Mouse (Mus musculus): Measurements from ENCODE around the gene Gm39566.
"Not testable (repeated sequence)": the region's sequence is repeated elsewhere in the genome, so short reads cannot be mapped to it uniquely, and the experiment has no call there.

Gm39566 gene

GRCm38 (mm10) chr11:69815155-69815554 is at the start of gene Gm39566:
Gm39566 (minus strand) TSS chr11:69815298.
- DNase-seq: no peak

GRCm38 (mm10) chr11:69864138-69864860 is 49.2 kb upstream of the Gm39566 start:
- DNase-seq: no peak

GRCm38 (mm10) chr11:69863729-69864128 is 48.6 kb upstream of the Gm39566 start:
- DNase-seq: not testable (repeated sequence)

- no peak for DNase-seq
These were observed 43.3 kb upstream of the Gm39566 start, which contains the start of gene Tnk1 for GRCm38 (mm10) chr11:69858113-69858998. Tnk1 (minus strand) TSS chr11:69858730.

GRCm38 (mm10) chr11:69855347-69855746 is 40.2 kb upstream of the Gm39566 start:
- peak; percentile 64 to 80 for DNase-seq

- no peak for DNase-seq
These were observed 39.6 kb upstream of the Gm39566 start for GRCm38 (mm10) chr11:69854680-69855079.

GRCm38 (mm10) chr11:69853994-69854393 is 38.9 kb upstream of the Gm39566 start:
- DNase-seq: no peak

GRCm38 (mm10) chr11:69850754-69851153 is 35.7 kb upstream of the Gm39566 start:
- no peak for DNase-seq

GRCm38 (mm10) chr11:69849884-69850283 is 34.8 kb upstream of the Gm39566 start:
- no peak for DNase-seq

- DNase-seq: no peak
These were observed 34.0 kb upstream of the Gm39566 start for GRCm38 (mm10) chr11:69849128-69849527.

GRCm38 (mm10) chr11:69848021-69848420 is 32.9 kb upstream of the Gm39566 start:
- peak; percentile 83 to 84 for DNase-seq

GRCm38 (mm10) chr11:69846738-69847688 is 31.9 kb upstream of the Gm39566 start:
- peak; percentile 45 to 48 for DNase-seq

- peak; percentile 94 for DNase-seq
These were observed 31.1 kb upstream of the Gm39566 start, which contains the start of gene Plscr3 for GRCm38 (mm10) chr11:69846198-69846680. Plscr3 (plus strand) TSS chr11:69846376.

GRCm38 (mm10) chr11:69838714-69839104 is 23.6 kb upstream of the Gm39566 start:
- no peak for DNase-seq

GRCm38 (mm10) chr11:69837952-69838713 is 23.0 kb upstream of the Gm39566 start, which contains the start of gene Tmem256:
Tmem256 (plus strand) TSS chr11:69838514.
- peak; percentile 97 to 98 for DNase-seq

GRCm38 (mm10) chr11:69837604-69837951 is 22.5 kb upstream of the Gm39566 start, which contains the start of gene Nlgn2:
Nlgn2 (minus strand) TSS chr11:69837784.
- DNase-seq: peak; percentile 91 to 93

- DNase-seq: peak; percentile 70 to 72
These were observed 21.8 kb upstream of the Gm39566 start for GRCm38 (mm10) chr11:69836703-69837576.

GRCm38 (mm10) chr11:69835966-69836335 is 20.9 kb upstream of the Gm39566 start:
- peak in 1 of 2 experiments; percentile 48 for DNase-seq

- DNase-seq: peak in 1 of 2 experiments; percentile 37
These were observed 20.3 kb upstream of the Gm39566 start for GRCm38 (mm10) chr11:69835326-69835965.

Data from cerebellum, postnatal 14 days (tissue).